Mouse (Mus musculus) kidney, embryonic 14.5 days (tissue): ENCODE data around the gene Abcb10. TPM values are rescaled to one million over a fixed set of nuclear protein-coding genes. Genes with fewer than 3 reads are reported as not detected.

ENCODE experiments used
- ATAC-seq: fragments of 200-750 bp; cut with Nextera tagmentation; 2 replicates; pipeline ENCODE4 v1.8.0; 2017; ENCODE audit warnings: moderate number of reproducible peaks, mild to moderate bottlenecking, moderate TSS enrichment, moderate library complexity; ENCODE audit not compliant: low FRiP score, low TSS enrichment
- H3K27ac ChIP-seq: fragments of 300-500 bp; sonication (generic); 2 replicates; pipeline ENCODE4 v1.5.1; 2014; ENCODE audit warnings: low read depth, mild to moderate bottlenecking, low read length, moderate library complexity, mixed read lengths
- H3K27me3 ChIP-seq: fragments of 300-500 bp; sonication (generic); 2 replicates; pipeline ENCODE4 v1.6.1; 2014; ENCODE audit warnings: mild to moderate bottlenecking, low read length; ENCODE audit not compliant: control insufficient read depth, insufficient read depth
- H3K36me3 ChIP-seq: fragments of 300-500 bp; sonication (generic); 2 replicates; pipeline ENCODE4 v1.6.1; 2014; ENCODE audit warnings: low read length, mixed read lengths; ENCODE audit not compliant: control insufficient read depth, insufficient read depth
- H3K4me1 ChIP-seq: fragments of 300-500 bp; sonication (generic); 2 replicates; pipeline ENCODE4 v1.6.1; 2014; ENCODE audit warnings: low read length, mixed read lengths; ENCODE audit not compliant: control insufficient read depth, insufficient read depth
- H3K4me2 ChIP-seq: fragments of 300-500 bp; sonication (generic); replicated peaks from 2 replicates; pipeline ENCODE4 v1.6.1; 2014; ENCODE audit warnings: low read depth, mild to moderate bottlenecking, low read length
- H3K4me3 ChIP-seq: fragments of 300-500 bp; sonication (generic); 2 replicates; pipeline ENCODE4 v1.5.1; 2014; ENCODE audit warnings: mild to moderate bottlenecking, low read length
- H3K9ac ChIP-seq: fragments of 300-500 bp; sonication (generic); 2 replicates; pipeline ENCODE4 v1.6.1; 2014; ENCODE audit warnings: low read depth, mild to moderate bottlenecking, low read length, moderate library complexity
- H3K9me3 ChIP-seq: fragments of 300-500 bp; sonication (generic); 2 replicates; pipeline ENCODE4 v1.6.1; 2016; ENCODE audit warnings: low read length; ENCODE audit not compliant: control insufficient read depth
- WGBS: fragments of 180-500 bp; shearing (Covaris S2); extraction: QIAGEN DNeasy Blood & Tissue Kit; methylation state at CpG from one replicate; pipeline ENCODE4 v1.1.7; 2014; 5-methylcytosine and 5-hydroxymethylcytosine counted together
- polyA plus RNA-seq: library from polyadenylated mRNA; unstranded; fragments of >200 nt; fragmentation: Nextera tagmentation; extraction: Ambion mirVana; gene quantifications from 2 replicates; pipeline ENCODE4 v1.2.1, GENCODE M21; 2014

Abcb10 gene
- polyA plus RNA-seq, 1 experiment from 2014 or later, result 17.1 TPM

DNA sequence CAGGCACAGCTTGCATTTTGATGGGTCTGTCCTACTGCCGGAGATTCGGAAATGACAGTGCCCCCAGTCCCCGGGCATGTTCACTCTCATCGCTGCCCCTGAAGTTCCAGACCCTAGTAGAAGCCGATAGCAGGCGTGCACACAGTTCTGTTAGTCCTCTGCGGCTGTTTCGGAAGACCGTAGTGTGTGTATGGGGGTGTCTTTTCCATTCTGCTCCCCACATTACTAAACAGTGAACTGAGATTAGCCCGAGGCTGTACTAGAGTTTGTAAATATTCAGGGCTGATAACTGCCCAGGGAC is 33.3 kb downstream of the Abcb10 start:
- WGBS, result 4% methylated on average over 10 of the region's 10 CpGs
- Histone ChIP-seq H3K4me2 (peak overlapping the region; percentile 84), H3K4me1 (peaks cover 3% of the 10 kb centered on the region), H3K9ac (peak overlapping the region; percentile 67), H3K9me3 (no peaks in the 10 kb centered on the region), H3K27me3 (no peaks in the 10 kb centered on the region), H3K27ac (peak overlapping the region; percentile 83), H3K4me3 (peak overlapping the region; percentile 58), H3K36me3 (peaks cover 22% of the 10 kb centered on the region)
- no peak for ATAC-seq

DNA sequence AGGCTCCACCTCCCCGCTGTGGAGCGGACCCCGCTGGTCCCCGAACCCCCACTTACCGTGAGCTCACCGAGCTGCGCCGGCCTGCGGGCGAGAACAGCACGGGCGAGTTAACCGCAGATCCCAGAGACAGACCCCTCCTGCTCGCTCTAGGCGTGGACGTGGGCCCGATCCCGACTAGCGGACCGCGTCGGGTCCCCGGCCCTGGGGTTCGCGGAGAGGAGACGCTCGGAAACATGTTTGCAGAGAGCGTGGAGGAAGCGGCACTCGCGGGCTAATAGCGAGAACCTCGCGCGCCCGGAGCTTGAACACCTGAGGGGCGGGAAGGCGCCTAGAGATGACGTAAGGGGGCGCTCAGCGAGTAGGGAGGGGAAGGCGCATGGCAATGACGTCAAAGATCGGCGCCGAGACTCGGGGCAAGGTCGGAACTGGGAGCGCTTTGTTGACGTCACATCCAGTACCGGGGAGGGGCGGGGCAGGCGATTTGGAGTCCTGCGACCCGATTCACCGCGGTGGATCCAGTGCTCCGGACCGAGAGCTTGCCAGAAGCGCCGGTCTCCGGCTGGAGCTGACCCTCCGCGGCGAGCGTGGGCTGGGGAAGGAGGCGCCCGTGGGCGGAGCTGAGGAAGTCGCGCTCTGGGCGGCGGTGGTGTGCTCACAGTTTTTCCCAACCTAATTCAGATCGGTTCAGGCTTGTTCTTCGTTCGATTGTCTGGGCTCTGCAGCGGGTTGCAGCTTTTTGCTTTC is 33.8 kb downstream of the Abcb10 start, which contains the start of gene Nup133:
Gene Nup133 (minus strand): TSS at position 324 of the 744 bp plus-strand sequence.
- Histone ChIP-seq H3K4me2 (peak within 1 kb of the TSS; percentile 84), H3K9me3 (no peaks in the 10 kb centered on the region), H3K4me1 (peaks cover 3% of the 10 kb centered on the region), H3K36me3 (peaks cover 25% of the 10 kb centered on the region), H3K9ac (peak within 1 kb of the TSS; percentile 67), H3K4me3 (peak within 1 kb of the TSS; percentile 58), H3K27ac (peak within 1 kb of the TSS; percentile 83), H3K27me3 (no peaks in the 10 kb centered on the region)
- ATAC-seq, result peak; percentile 82
- under 1% methylated on average over 77 of the region's 77 CpGs for WGBS

DNA sequence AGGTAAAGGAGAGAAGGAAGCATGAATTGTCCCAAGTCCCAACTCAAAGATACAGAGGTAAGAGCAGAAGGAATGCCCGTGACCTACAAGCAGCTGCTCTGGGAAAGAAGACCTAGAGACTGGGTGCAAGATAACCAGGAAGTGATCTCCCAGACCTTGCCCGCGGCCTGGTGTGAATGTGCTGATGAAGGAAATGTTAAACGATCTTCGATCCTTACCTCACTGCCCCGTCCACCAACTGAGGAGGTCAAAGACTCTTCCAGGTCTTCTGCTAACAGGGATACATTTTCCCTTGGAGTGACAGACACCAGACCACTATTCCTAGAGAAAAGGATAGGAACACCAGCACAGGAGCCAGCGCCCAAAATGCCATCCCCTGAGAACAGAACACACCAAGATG is 53.9 kb downstream of the Abcb10 start:
- WGBS, result 95% methylated on average over 7 of the region's 7 CpGs
- H3K9me3 ChIP-seq, result no peaks in the 10 kb centered on the region
- H3K9ac ChIP-seq, result no peak overlapping the region
- H3K27ac ChIP-seq, result no peak overlapping the region
- no peak for ATAC-seq
- no peaks in the 10 kb centered on the region for H3K4me1 ChIP-seq
- no peak overlapping the region for H3K4me2 ChIP-seq
- peaks cover 77% of the 10 kb centered on the region for H3K36me3 ChIP-seq
- no peaks in the 10 kb centered on the region for H3K27me3 ChIP-seq
- H3K4me3 ChIP-seq, result no peak overlapping the region

DNA sequence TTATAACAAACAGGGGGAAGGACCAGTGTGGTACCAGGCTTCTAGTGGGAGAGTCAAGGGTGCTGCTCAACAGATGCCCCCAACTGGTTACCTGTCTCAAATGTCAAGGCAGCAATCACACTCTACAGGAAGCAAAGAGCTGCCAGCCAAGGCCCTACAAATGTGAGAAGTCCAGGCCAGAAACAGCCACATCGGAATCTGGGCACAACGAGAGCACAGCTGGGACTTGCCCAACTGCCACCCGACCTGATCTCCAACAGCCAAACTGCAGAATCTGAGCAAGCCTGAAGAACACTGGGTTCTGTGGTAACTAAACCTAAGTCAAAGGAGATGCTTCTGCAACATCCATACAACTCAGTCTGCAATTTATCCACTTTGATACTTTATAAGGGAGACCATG is 57.3 kb downstream of the Abcb10 start:
- no peaks in the 10 kb centered on the region for H3K4me1 ChIP-seq
- ATAC-seq, result no peak
- no peaks in the 10 kb centered on the region for H3K9me3 ChIP-seq
- peaks cover 84% of the 10 kb centered on the region for H3K36me3 ChIP-seq
- no peak overlapping the region for H3K4me3 ChIP-seq
- H3K27me3 ChIP-seq, result no peaks in the 10 kb centered on the region
- H3K4me2 ChIP-seq, result no peak overlapping the region
- no peak overlapping the region for H3K27ac ChIP-seq
- no peak overlapping the region for H3K9ac ChIP-seq
- 93% methylated on average over 3 of the region's 3 CpGs for WGBS

DNA sequence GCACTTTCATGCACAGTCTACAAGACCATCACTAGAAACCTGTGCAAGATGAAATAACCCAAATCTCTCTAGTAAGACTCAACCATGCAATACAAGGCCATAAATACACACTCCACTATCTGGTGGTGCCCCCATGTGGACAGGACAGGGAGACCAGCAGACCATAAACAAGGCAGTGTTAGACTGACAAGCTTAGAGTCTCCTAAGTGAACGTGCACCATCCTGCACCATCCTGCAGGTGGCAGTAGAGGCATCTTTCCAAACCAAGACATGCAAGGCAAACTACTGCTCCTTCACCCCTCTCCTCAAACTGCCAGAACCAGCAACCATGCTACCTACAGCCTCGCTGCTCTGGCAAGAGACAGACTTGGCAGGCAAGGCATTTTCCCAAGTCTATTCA is 58.2 kb downstream of the Abcb10 start:
- peak; percentile 52; the same call in 1 of the 2 replicates for ATAC-seq
- H3K36me3 ChIP-seq, result peaks cover 84% of the 10 kb centered on the region
- H3K9ac ChIP-seq, result no peak overlapping the region
- WGBS, result 10% methylated on average over 2 of the region's 2 CpGs
- no peak overlapping the region for H3K4me3 ChIP-seq
- H3K9me3 ChIP-seq, result no peaks in the 10 kb centered on the region
- H3K27me3 ChIP-seq, result no peaks in the 10 kb centered on the region
- no peaks in the 10 kb centered on the region for H3K4me1 ChIP-seq
- no peak overlapping the region for H3K4me2 ChIP-seq
- H3K27ac ChIP-seq, result no peak overlapping the region

DNA sequence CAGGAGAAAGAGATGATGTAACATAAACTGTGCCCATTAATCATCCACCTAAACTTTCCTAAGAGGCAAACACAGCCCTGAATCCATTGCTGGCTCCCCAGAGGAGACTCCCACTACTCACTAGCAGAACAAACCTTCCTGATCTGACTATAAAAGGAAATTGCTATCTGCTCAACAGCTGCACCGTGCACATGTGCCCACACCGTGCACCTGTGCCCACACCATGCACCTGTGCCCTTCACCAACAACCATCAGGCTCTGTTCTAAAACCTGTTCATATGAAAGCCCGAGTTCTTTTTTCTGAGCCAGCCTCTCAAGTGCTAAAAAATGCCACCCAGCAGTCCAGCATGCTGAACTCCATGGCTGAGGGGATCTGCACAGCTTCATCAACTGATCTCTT is 68.3 kb downstream of the Abcb10 start:
- Histone ChIP-seq H3K27ac (no peak overlapping the region), H3K36me3 (peaks cover 91% of the 10 kb centered on the region), H3K4me3 (no peak overlapping the region), H3K9me3 (no peaks in the 10 kb centered on the region), H3K27me3 (no peaks in the 10 kb centered on the region), H3K4me2 (no peak overlapping the region), H3K4me1 (no peaks in the 10 kb centered on the region), H3K9ac (no peak overlapping the region)
- WGBS, result 96% methylated on average over 3 of the region's 3 CpGs
- ATAC-seq, result no peak

DNA sequence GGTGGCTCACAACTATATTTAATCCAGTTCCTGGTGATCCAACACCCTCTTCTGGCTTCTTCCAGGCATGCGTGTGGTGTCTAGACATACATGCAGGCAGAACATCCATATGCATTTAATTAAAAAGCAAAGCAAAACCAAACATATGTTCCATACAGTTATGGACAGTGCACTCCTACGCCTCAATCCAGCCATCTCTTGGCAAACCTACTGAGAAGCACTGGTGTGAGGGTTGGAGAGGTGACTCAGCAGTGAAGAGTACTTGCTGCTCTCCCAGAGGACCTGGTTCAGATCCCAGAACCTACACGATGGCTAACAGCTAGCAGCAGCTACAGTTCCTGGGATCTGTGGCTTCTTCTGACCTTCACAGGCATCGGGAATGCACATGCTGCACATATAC is 70.7 kb downstream of the Abcb10 start:
- peaks cover 93% of the 10 kb centered on the region for H3K36me3 ChIP-seq

DNA sequence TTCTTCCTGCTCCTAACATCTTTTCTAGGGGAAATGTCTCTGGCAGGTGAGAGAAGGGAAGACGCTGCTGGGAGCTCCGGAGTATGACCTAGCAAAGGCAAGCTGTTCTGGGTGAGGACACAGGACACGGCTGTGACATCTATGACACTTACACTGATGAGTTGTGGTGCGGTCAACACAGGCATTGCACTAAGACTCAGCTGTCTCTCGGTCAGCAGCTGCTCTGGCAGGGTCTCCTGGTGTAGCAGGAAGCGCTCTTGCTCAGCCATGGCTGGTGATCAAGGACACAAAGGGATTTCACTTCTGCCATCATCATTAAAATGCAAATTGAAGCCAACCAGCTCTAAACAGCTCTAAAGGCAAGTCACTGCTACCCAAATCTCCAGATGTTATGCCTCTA is 75.3 kb downstream of the Abcb10 start:
- WGBS, result 96% methylated on average over 6 of the region's 6 CpGs
- Histone ChIP-seq H3K27ac (no peak overlapping the region), H3K4me2 (no peak overlapping the region)

More for the DNA sequence above, 70.7 kb downstream of the Abcb10 start:
- Histone ChIP-seq H3K9ac (no peak overlapping the region), H3K4me1 (no peaks in the 10 kb centered on the region), H3K4me3 (no peak overlapping the region), H3K27me3 (no peaks in the 10 kb centered on the region), H3K27ac (no peak overlapping the region), H3K9me3 (no peaks in the 10 kb centered on the region), H3K4me2 (no peak overlapping the region)
- no peak for ATAC-seq
- 90% methylated on average over 4 of the region's 4 CpGs for WGBS

DNA sequence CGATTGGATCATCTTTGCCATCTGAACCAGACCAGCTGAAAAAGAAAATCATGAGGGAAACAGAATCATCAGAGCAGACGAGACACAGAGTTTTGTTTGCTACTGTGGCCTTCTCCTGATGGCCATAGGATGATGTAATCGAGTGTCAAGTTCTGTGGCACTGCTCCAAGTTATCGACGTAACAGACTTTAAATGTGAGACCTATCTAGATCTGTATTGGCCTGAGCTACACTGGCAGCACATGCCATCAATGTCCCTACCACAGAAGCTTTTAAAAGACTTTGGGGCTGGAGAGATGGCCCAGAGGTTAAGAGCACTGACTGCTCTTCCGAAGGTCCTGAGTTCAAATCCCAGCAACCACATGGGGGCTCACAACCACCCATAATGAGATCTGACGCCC is 80.3 kb downstream of the Abcb10 start:
- Histone ChIP-seq H3K4me2 (no peak overlapping the region), H3K9ac (no peak overlapping the region), H3K27ac (no peak overlapping the region), H3K4me1 (no peaks in the 10 kb centered on the region), H3K4me3 (no peak overlapping the region), H3K36me3 (peaks cover 72% of the 10 kb centered on the region), H3K27me3 (no peaks in the 10 kb centered on the region), H3K9me3 (no peaks in the 10 kb centered on the region)
- ATAC-seq, result no peak
- WGBS, result 88% methylated on average over 7 of the region's 7 CpGs

More for the DNA sequence above, 75.3 kb downstream of the Abcb10 start:
- H3K4me1 ChIP-seq, result no peaks in the 10 kb centered on the region
- no peak overlapping the region for H3K9ac ChIP-seq
- H3K4me3 ChIP-seq, result no peak overlapping the region
- no peaks in the 10 kb centered on the region for H3K27me3 ChIP-seq
- H3K36me3 ChIP-seq, result peaks cover 88% of the 10 kb centered on the region
- no peak for ATAC-seq
- no peaks in the 10 kb centered on the region for H3K9me3 ChIP-seq
